Mouse (Mus musculus): ENCODE data around the gene Diaph3. TPM values are rescaled to one million over a fixed set of nuclear protein-coding genes. Genes with fewer than 3 reads are reported as not detected.
A peak's percentile ranks its signal among the peaks of the same experiment; 100 is the strongest.

Diaph3 gene
- 1.1 and 10.7 TPM in 2 replicates for polyA plus RNA-seq (2012; ENCODE audit: insufficient read depth, low replicate concordance)

- TF ChIP-seq GATA1 (IDR thresholded peaks at IDR 0.05; ENCODE audit: borderline replicate concordance, low read length) (0 out of 3 replicates have a peak, but pooled peaks have one; percentile 41), FLI1 (IDR thresholded peaks at IDR 0.05; ENCODE audit: low read length) (peak; percentile 69; the same call in 1 of the 2 replicates)
- Histone ChIP-seq H3K4me3 (replicated peaks) (peak within 1 kb of the TSS; percentile 93), H3K4me1 (peaks cover 25% of the 10 kb centered on the region), H3K36me3 (replicated peaks; ENCODE audit: low read length) (peaks cover 10% of the 10 kb centered on the region), H3K27me3 (replicated peaks) (no peaks in the 10 kb centered on the region), H3K9me3 (no peaks in the 10 kb centered on the region)
These were observed at the start of gene Diaph3 for GRCm38 (mm10) chr14:87140963-87141486. TSS of gene Diaph3 (minus strand) at chr14:87141235.

- TF ChIP-seq FLI1 (IDR thresholded peaks at IDR 0.05; ENCODE audit: low read length) (no peak), GATA1 (IDR thresholded peaks at IDR 0.05; ENCODE audit: borderline replicate concordance, low read length) (no peak)
- Histone ChIP-seq H3K27me3 (replicated peaks) (no peaks in the 10 kb centered on the region), H3K36me3 (replicated peaks; ENCODE audit: low read length) (no peaks in the 10 kb centered on the region), H3K4me3 (replicated peaks) (no peak overlapping the region), H3K4me1 (no peaks in the 10 kb centered on the region), H3K9me3 (no peaks in the 10 kb centered on the region)
These were observed 49.6 kb upstream of the Diaph3 start for GRCm38 (mm10) chr14:87190685-87191084.

GRCm38 (mm10) chr14:87171577-87171976 lies 30.5 kb upstream of the Diaph3 start:
- no peak for TF ChIP-seq FLI1 (IDR thresholded peaks at IDR 0.05; ENCODE audit: low read length)
- no peak for TF ChIP-seq GATA1 (IDR thresholded peaks at IDR 0.05; ENCODE audit: borderline replicate concordance, low read length)
- H3K9me3 ChIP-seq, result no peaks in the 10 kb centered on the region
- H3K4me3 ChIP-seq (replicated peaks), result no peak overlapping the region
- peaks cover 5% of the 10 kb centered on the region for H3K27me3 ChIP-seq (replicated peaks)
- no peaks in the 10 kb centered on the region for H3K36me3 ChIP-seq (replicated peaks; ENCODE audit: low read length)
- H3K4me1 ChIP-seq, result no peaks in the 10 kb centered on the region

- Histone ChIP-seq H3K4me1 (no peaks in the 10 kb centered on the region), H3K27me3 (replicated peaks) (peaks cover 5% of the 10 kb centered on the region), H3K36me3 (replicated peaks; ENCODE audit: low read length) (no peaks in the 10 kb centered on the region), H3K4me3 (replicated peaks) (no peak overlapping the region), H3K9me3 (peaks cover 3% of the 10 kb centered on the region; the same call in 1 of the 2 replicates)
- TF ChIP-seq FLI1 (IDR thresholded peaks at IDR 0.05; ENCODE audit: low read length) (no peak), GATA1 (IDR thresholded peaks at IDR 0.05; ENCODE audit: borderline replicate concordance, low read length) (no peak)
These were observed 28.1 kb upstream of the Diaph3 start for GRCm38 (mm10) chr14:87169151-87169550.

- Histone ChIP-seq H3K27me3 (replicated peaks) (no peaks in the 10 kb centered on the region), H3K9me3 (no peaks in the 10 kb centered on the region), H3K36me3 (replicated peaks; ENCODE audit: low read length) (no peaks in the 10 kb centered on the region), H3K4me1 (no peaks in the 10 kb centered on the region), H3K4me3 (replicated peaks) (no peak overlapping the region)
- no peak for TF ChIP-seq FLI1 (IDR thresholded peaks at IDR 0.05; ENCODE audit: low read length)
- no peak for TF ChIP-seq GATA1 (IDR thresholded peaks at IDR 0.05; ENCODE audit: borderline replicate concordance, low read length)
These were observed 14.7 kb upstream of the Diaph3 start for GRCm38 (mm10) chr14:87155621-87156238.

- peaks cover 6% of the 10 kb centered on the region for H3K4me1 ChIP-seq
- no peak for TF ChIP-seq FLI1 (IDR thresholded peaks at IDR 0.05; ENCODE audit: low read length)
- no peak for TF ChIP-seq GATA1 (IDR thresholded peaks at IDR 0.05; ENCODE audit: borderline replicate concordance, low read length)
- H3K9me3 ChIP-seq, result no peaks in the 10 kb centered on the region
- H3K36me3 ChIP-seq (replicated peaks; ENCODE audit: low read length), result no peaks in the 10 kb centered on the region
- no peaks in the 10 kb centered on the region for H3K27me3 ChIP-seq (replicated peaks)
- no peak overlapping the region for H3K4me3 ChIP-seq (replicated peaks)
These were observed 8.6 kb upstream of the Diaph3 start for GRCm38 (mm10) chr14:87149684-87150083.

- Histone ChIP-seq H3K4me1 (peaks cover 9% of the 10 kb centered on the region), H3K9me3 (no peaks in the 10 kb centered on the region), H3K27me3 (replicated peaks) (no peaks in the 10 kb centered on the region), H3K4me3 (replicated peaks) (no peak overlapping the region), H3K36me3 (replicated peaks; ENCODE audit: low read length) (no peaks in the 10 kb centered on the region)
- no peak for TF ChIP-seq GATA1 (IDR thresholded peaks at IDR 0.05; ENCODE audit: borderline replicate concordance, low read length)
- TF ChIP-seq FLI1 (IDR thresholded peaks at IDR 0.05; ENCODE audit: low read length), result no peak
These were observed 5.7 kb upstream of the Diaph3 start for GRCm38 (mm10) chr14:87146704-87147103.

- Histone ChIP-seq H3K36me3 (replicated peaks; ENCODE audit: low read length) (no peaks in the 10 kb centered on the region), H3K27me3 (replicated peaks) (no peaks in the 10 kb centered on the region), H3K4me1 (peaks cover 13% of the 10 kb centered on the region), H3K9me3 (no peaks in the 10 kb centered on the region), H3K4me3 (replicated peaks) (no peak overlapping the region)
- TF ChIP-seq GATA1 (IDR thresholded peaks at IDR 0.05; ENCODE audit: borderline replicate concordance, low read length), result no peak
- TF ChIP-seq FLI1 (IDR thresholded peaks at IDR 0.05; ENCODE audit: low read length), result no peak
These were observed 4.3 kb upstream of the Diaph3 start for GRCm38 (mm10) chr14:87145351-87145750.

- Histone ChIP-seq H3K9me3 (no peaks in the 10 kb centered on the region), H3K27me3 (replicated peaks) (no peaks in the 10 kb centered on the region), H3K36me3 (replicated peaks; ENCODE audit: low read length) (peaks cover 10% of the 10 kb centered on the region), H3K4me3 (replicated peaks) (peak overlapping the region; percentile 93), H3K4me1 (peaks cover 21% of the 10 kb centered on the region)
- no peak for TF ChIP-seq GATA1 (IDR thresholded peaks at IDR 0.05; ENCODE audit: borderline replicate concordance, low read length)
- TF ChIP-seq FLI1 (IDR thresholded peaks at IDR 0.05; ENCODE audit: low read length), result no peak
These were observed 742 bp upstream of the Diaph3 start for GRCm38 (mm10) chr14:87141777-87142176.

GRCm38 (mm10) chr14:87140327-87140962 lies 590 bp downstream of the Diaph3 start:
- Histone ChIP-seq H3K36me3 (replicated peaks; ENCODE audit: low read length) (peaks cover 10% of the 10 kb centered on the region), H3K4me3 (replicated peaks) (peak overlapping the region; percentile 93), H3K4me1 (peaks cover 25% of the 10 kb centered on the region), H3K27me3 (replicated peaks) (no peaks in the 10 kb centered on the region), H3K9me3 (no peaks in the 10 kb centered on the region)
- TF ChIP-seq GATA1 (IDR thresholded peaks at IDR 0.05; ENCODE audit: borderline replicate concordance, low read length) (no peak), FLI1 (IDR thresholded peaks at IDR 0.05; ENCODE audit: low read length) (no peak)

All from megakaryocyte, embryonic 14.5 days (primary cell).